Mouse (Mus musculus) midbrain, postnatal 0 days (tissue): Measurements from ENCODE around the gene Atp5b. TPM values are rescaled to one million over a fixed set of nuclear protein-coding genes. Genes with fewer than 3 reads are reported as not detected.

Source experiments
- ATAC-seq: fragments of 200-750 bp; cut with Nextera tagmentation; 2 replicates; pipeline ENCODE4 v1.8.0; 2017; ENCODE audit warnings: moderate number of reproducible peaks, mild to moderate bottlenecking, moderate TSS enrichment, moderate library complexity; ENCODE audit not compliant: low FRiP score
- DNase-seq: peaks from one replicate; pipeline ENCODE4 v3.0.0-alpha.2; 2015; ENCODE audit warnings: low spot score
- H3K27ac ChIP-seq: fragments of 300-500 bp; sonication (generic); 2 replicates; pipeline ENCODE4 v1.5.1; 2014; ENCODE audit warnings: low read depth, mild to moderate bottlenecking, low read length, mixed read lengths
- H3K27me3 ChIP-seq: fragments of 300-500 bp; sonication (generic); 2 replicates; pipeline ENCODE4 v1.6.1; 2014; ENCODE audit warnings: low read length, control low read depth, mixed read lengths; ENCODE audit not compliant: insufficient read depth
- H3K36me3 ChIP-seq: fragments of 300-500 bp; sonication (generic); 2 replicates; pipeline ENCODE4 v1.6.1; 2014; ENCODE audit warnings: low read length, control low read depth, mixed read lengths; ENCODE audit not compliant: insufficient read depth
- H3K4me1 ChIP-seq: fragments of 300-500 bp; sonication (generic); 2 replicates; pipeline ENCODE4 v1.6.1; 2014; ENCODE audit warnings: mild to moderate bottlenecking, control low read depth, antibody characterized with exemption, low read length, mixed read lengths; ENCODE audit not compliant: insufficient read depth
- H3K4me2 ChIP-seq: fragments of 300-500 bp; sonication (generic); 2 replicates; pipeline ENCODE4 v1.6.1; 2014; ENCODE audit warnings: low read depth, mild to moderate bottlenecking, low read length, mixed read lengths; ENCODE audit not compliant: poor library complexity, severe bottlenecking
- H3K4me3 ChIP-seq: fragments of 300-500 bp; sonication (generic); 2 replicates; pipeline ENCODE4 v1.5.1; 2014; ENCODE audit warnings: low read depth, mild to moderate bottlenecking, low read length, moderate library complexity
- H3K9ac ChIP-seq: fragments of 300-500 bp; sonication (generic); replicated peaks from 2 replicates; pipeline ENCODE4 v1.6.1; 2014; ENCODE audit warnings: mild to moderate bottlenecking, low read length, moderate library complexity, mixed read lengths; ENCODE audit not compliant: poor library complexity, severe bottlenecking
- H3K9me3 ChIP-seq: fragments of 300-500 bp; sonication (generic); 2 replicates; pipeline ENCODE4 v1.6.1; 2016; ENCODE audit warnings: low read length, control low read depth
- CTCF ChIP-seq: IDR thresholded peaks from 2 replicates; pipeline ENCODE4 v1.5.1; 2016; ENCODE audit warnings: antibody characterized with exemption, mild to moderate bottlenecking
- WGBS: fragments of 180-500 bp; shearing (Covaris S2); extraction: QIAGEN DNeasy Blood & Tissue Kit; methylation state at CpG from one replicate; pipeline ENCODE4 v1.1.7; 2014; 5-methylcytosine and 5-hydroxymethylcytosine counted together
- microRNA counts: library from miRNA; unstranded; fragments of <30 nt; microRNA quantifications from one replicate; lab custom pipeline; 2015
- microRNA-seq: library from miRNA; unstranded; fragments of <30 nt; microRNA quantifications from one replicate; pipeline ENCODE4, GENCODE M21; 2016; ENCODE audit warnings: borderline number of aligned reads
- polyA plus RNA-seq: library from polyadenylated mRNA; unstranded; fragments of >200 nt; fragmentation: Nextera tagmentation; extraction: Ambion mirVana; gene quantifications from 2 replicates; pipeline ENCODE4 v1.2.1, GENCODE M21; 2015
- total RNA-seq: library from RNA; depleted of rRNA; stranded (reverse); fragments of >200 nt; gene quantifications from 2 replicates; pipeline ENCODE4 v1.2.3, GENCODE M21; 2014; rRNA removed

The Atp5b gene
- total and polyA plus RNA-seq, 2 experiments from 2014 or later: 2,103 to 6,126 TPM

GRCm38 (mm10) chr10:128127497-128127896 is 44.4 kb downstream of the Atp5b start:
- Histone ChIP-seq H3K27me3 (no peaks in the 10 kb centered on the region), H3K9me3 (no peaks in the 10 kb centered on the region), H3K4me2 (no peak overlapping the region), H3K36me3 (peaks cover 67% of the 10 kb centered on the region), H3K4me3 (no peak overlapping the region), H3K9ac (no peak overlapping the region), H3K27ac (no peak overlapping the region), H3K4me1 (no peaks in the 10 kb centered on the region)
- WGBS: 80% methylated on average over 5 of the region's 5 CpGs
- no peak for TF ChIP-seq CTCF
- ATAC-seq: no peak
- DNase-seq: no peak

- WGBS: 92% methylated on average over 8 of the region's 8 CpGs
- no peak for ATAC-seq
Measured at GRCm38 (mm10) chr10:128128143-128128542, 45.1 kb downstream of the Atp5b start.

GRCm38 (mm10) chr10:128131297-128131696 is 48.2 kb downstream of the Atp5b start:
- Histone ChIP-seq H3K27me3 (no peaks in the 10 kb centered on the region), H3K4me2 (no peak overlapping the region), H3K4me3 (no peak overlapping the region), H3K9me3 (no peaks in the 10 kb centered on the region), H3K27ac (no peak overlapping the region), H3K36me3 (peaks cover 29% of the 10 kb centered on the region), H3K4me1 (no peaks in the 10 kb centered on the region), H3K9ac (no peak overlapping the region)
- TF ChIP-seq CTCF: no peak
- WGBS: 85% methylated on average over 3 of the region's 3 CpGs
- ATAC-seq (no peak), DNase-seq (no peak)

More at GRCm38 (mm10) chr10:128128143-128128542, 45.1 kb downstream of the Atp5b start:
- Histone ChIP-seq H3K27me3 (no peaks in the 10 kb centered on the region), H3K27ac (no peak overlapping the region), H3K36me3 (peaks cover 60% of the 10 kb centered on the region), H3K9me3 (no peaks in the 10 kb centered on the region), H3K4me2 (no peak overlapping the region), H3K9ac (no peak overlapping the region), H3K4me1 (no peaks in the 10 kb centered on the region), H3K4me3 (no peak overlapping the region)
- DNase-seq: no peak
- no peak for TF ChIP-seq CTCF

DNA sequence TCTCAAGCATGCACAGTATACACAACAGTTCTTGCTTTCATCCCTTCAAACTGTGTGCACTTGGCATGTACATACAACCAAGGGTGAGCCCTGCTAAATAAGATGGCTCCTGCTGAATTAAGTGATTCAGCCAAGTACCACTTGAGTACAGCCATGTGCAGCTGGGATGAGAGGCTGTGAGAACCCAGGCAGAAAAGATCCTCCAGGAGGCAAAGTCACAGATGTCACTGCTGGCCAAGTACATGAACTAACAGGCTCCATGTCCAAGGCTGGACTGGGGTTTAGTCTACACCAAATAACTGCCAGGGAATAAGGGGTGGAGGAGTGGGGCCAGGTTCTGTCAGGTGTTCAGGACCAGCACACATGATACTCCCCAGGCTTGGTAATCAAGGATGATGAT is 48.7 kb downstream of the Atp5b start:
- no peaks in the 10 kb centered on the region for H3K27me3 ChIP-seq
- no peak overlapping the region for H3K27ac ChIP-seq
- no peak for ATAC-seq
- no peak overlapping the region for H3K4me2 ChIP-seq
- peaks cover 24% of the 10 kb centered on the region for H3K36me3 ChIP-seq
- H3K4me3 ChIP-seq: no peak overlapping the region
- no peak for DNase-seq
- no peaks in the 10 kb centered on the region for H3K4me1 ChIP-seq
- no peak for TF ChIP-seq CTCF
- H3K9me3 ChIP-seq: no peaks in the 10 kb centered on the region
- H3K9ac ChIP-seq: no peak overlapping the region

- ATAC-seq: no peak
- peak; percentile 27 for DNase-seq
- Histone ChIP-seq H3K9me3 (no peaks in the 10 kb centered on the region), H3K27ac (no peak overlapping the region), H3K4me2 (peak overlapping the region; percentile 12; the same call in 1 of the 2 replicates), H3K4me1 (no peaks in the 10 kb centered on the region), H3K4me3 (no peak overlapping the region), H3K27me3 (no peaks in the 10 kb centered on the region), H3K36me3 (peaks cover 8% of the 10 kb centered on the region), H3K9ac (0 out of 2 replicates have a peak overlapping the region, but pooled peaks have one; percentile 9)
- no peak for TF ChIP-seq CTCF
- WGBS: 32% methylated on average over 13 of the region's 13 CpGs
Measured at GRCm38 (mm10) chr10:128133650-128134332, 50.7 kb downstream of the Atp5b start.

DNA sequence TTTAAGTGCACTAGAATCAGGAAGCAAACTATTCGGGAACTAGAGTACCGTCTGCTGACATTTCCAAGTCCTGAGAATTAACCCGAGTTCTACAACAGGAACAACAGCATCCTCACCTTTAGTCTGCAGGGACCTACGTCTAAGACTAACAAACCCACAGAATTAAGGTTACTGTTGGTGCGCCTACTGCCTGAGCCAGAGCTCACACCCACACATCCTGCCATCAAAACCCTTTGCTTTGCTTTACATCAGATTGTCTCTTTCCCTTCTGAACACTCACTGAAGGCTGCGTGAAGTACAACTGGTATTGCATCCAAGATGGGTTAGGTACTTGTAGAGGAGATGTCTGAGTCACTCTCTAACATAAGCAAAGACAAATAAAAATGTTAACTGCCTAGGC is 52.3 kb downstream of the Atp5b start:
- Histone ChIP-seq H3K27ac (no peak overlapping the region), H3K27me3 (no peaks in the 10 kb centered on the region), H3K9ac (no peak overlapping the region), H3K4me2 (no peak overlapping the region), H3K36me3 (no peaks in the 10 kb centered on the region), H3K9me3 (no peaks in the 10 kb centered on the region), H3K4me3 (no peak overlapping the region), H3K4me1 (no peaks in the 10 kb centered on the region)
- no peak for DNase-seq
- 95% methylated on average over 6 of the region's 6 CpGs for WGBS
- TF ChIP-seq CTCF: no peak
- ATAC-seq: no peak

MicroRNA genes within 50 kb of the gene (microRNA counts, 519-probe panel; counts per million panel counts)
- microRNA mmu-miR-677 (lab: Ali Mortazavi, UCI): 528 counts per million, percentile 58 among the panel's probes with 10 or more counts

Small RNA genes lying within 50 kb of the gene (microRNA-seq; reads per million reads assigned to microRNA genes)
- 31.8 reads per million, percentile 33 among the genes with 10 or more reads in this experiment for gene Mir677

Other genes starting within 250 kb of the Atp5b start
- gene Rdh19, start 233.3 kb upstream of the Atp5b start, total RNA-seq: not detected in 2 replicates
- gene Rdh19, start 233.3 kb upstream of the Atp5b start, polyA plus RNA-seq: not detected in 2 replicates
- gene Rdh16f2, start 216.8 kb upstream of the Atp5b start, total RNA-seq: not detected in 2 replicates
- gene Rdh16f2, start 216.8 kb upstream of the Atp5b start, polyA plus RNA-seq: not detected in 2 replicates
- not detected in 2 replicates for gene Rdh7, start 194.5 kb upstream of the Atp5b start, total RNA-seq
- gene Rdh7, start 194.5 kb upstream of the Atp5b start, polyA plus RNA-seq: not detected in 2 replicates
- 0.99 TPM in 1 of 2 replicates, not detected in the other for gene Sdr9c7, start 184.8 kb upstream of the Atp5b start, total RNA-seq
- not detected in 2 replicates for gene Sdr9c7, start 184.8 kb upstream of the Atp5b start, polyA plus RNA-seq
- gene Hsd17b6, start 75.7 kb upstream of the Atp5b start, total RNA-seq: not detected in 2 replicates
- not detected in 2 replicates for gene Hsd17b6, start 75.7 kb upstream of the Atp5b start, polyA plus RNA-seq
- gene Prim1, start 68.1 kb upstream of the Atp5b start, total RNA-seq: 19.8 and 30.1 TPM in 2 replicates
- gene Prim1, start 68.1 kb upstream of the Atp5b start, polyA plus RNA-seq: 33.5 and 33.6 TPM in 2 replicates
- gene Naca, start 47.7 kb upstream of the Atp5b start, total RNA-seq: 415 and 452 TPM in 2 replicates
- 443 and 454 TPM in 2 replicates for gene Naca, start 47.7 kb upstream of the Atp5b start, polyA plus RNA-seq
- 109 and 117 TPM in 2 replicates for gene Ptges3, start 24.3 kb upstream of the Atp5b start, total RNA-seq
- 390 and 433 TPM in 2 replicates for gene Ptges3, start 24.3 kb upstream of the Atp5b start, polyA plus RNA-seq
- 14.0 and 17.3 TPM in 2 replicates for gene Baz2a, start 8.3 kb downstream of the Atp5b start, total RNA-seq
- 8.0 and 9.3 TPM in 2 replicates for gene Baz2a, start 8.3 kb downstream of the Atp5b start, polyA plus RNA-seq
- gene Rbms2, start 97.0 kb downstream of the Atp5b start, total RNA-seq: 11.1 and 12.9 TPM in 2 replicates
- gene Rbms2, start 97.0 kb downstream of the Atp5b start, polyA plus RNA-seq: 5.2 and 5.3 TPM in 2 replicates
- gene Gls2, start 111.2 kb downstream of the Atp5b start, total RNA-seq: 2.5 and 4.4 TPM in 2 replicates
- 1.2 and 2.5 TPM in 2 replicates for gene Gls2, start 111.2 kb downstream of the Atp5b start, polyA plus RNA-seq
- 17.1 and 29.5 TPM in 2 replicates for gene Spryd4, start 128.5 kb downstream of the Atp5b start, total RNA-seq
- 21.4 and 23.0 TPM in 2 replicates for gene Spryd4, start 128.5 kb downstream of the Atp5b start, polyA plus RNA-seq
- gene Mip, start 142.6 kb downstream of the Atp5b start, total RNA-seq: 0.22 TPM in 1 of 2 replicates, not detected in the other
- 0.13 TPM in 1 of 2 replicates, not detected in the other for gene Mip, start 142.6 kb downstream of the Atp5b start, polyA plus RNA-seq
- 11.0 and 14.6 TPM in 2 replicates for gene Timeless, start 148.8 kb downstream of the Atp5b start, total RNA-seq
- 7.7 and 8.1 TPM in 2 replicates for gene Timeless, start 148.8 kb downstream of the Atp5b start, polyA plus RNA-seq
- gene Apon, start 170.8 kb downstream of the Atp5b start, total RNA-seq: not detected in 2 replicates
- gene Apon, start 170.8 kb downstream of the Atp5b start, polyA plus RNA-seq: not detected in 2 replicates
- 0.42 TPM in 1 of 2 replicates, not detected in the other for gene Apof, start 185.4 kb downstream of the Atp5b start, total RNA-seq
- 0.20 and 0.83 TPM in 2 replicates for gene Apof, start 185.4 kb downstream of the Atp5b start, polyA plus RNA-seq
- gene Stat2, start 187.3 kb downstream of the Atp5b start, total RNA-seq: 8.7 and 9.8 TPM in 2 replicates
- 10.5 and 12.9 TPM in 2 replicates for gene Stat2, start 187.3 kb downstream of the Atp5b start, polyA plus RNA-seq
- not detected in 2 replicates for gene Il23a, start 215.5 kb downstream of the Atp5b start, total RNA-seq
- 0.12 TPM in 1 of 2 replicates, not detected in the other for gene Il23a, start 215.5 kb downstream of the Atp5b start, polyA plus RNA-seq
- 18.3 and 19.0 TPM in 2 replicates for gene Pan2, start 220.1 kb downstream of the Atp5b start, total RNA-seq
- gene Pan2, start 220.1 kb downstream of the Atp5b start, polyA plus RNA-seq: 12.5 and 13.4 TPM in 2 replicates
- 40.3 and 49.4 TPM in 2 replicates for gene Cnpy2, start 239.2 kb downstream of the Atp5b start, total RNA-seq
- gene Cnpy2, start 239.2 kb downstream of the Atp5b start, polyA plus RNA-seq: 164 and 176 TPM in 2 replicates